Mouse (Mus musculus): ENCODE measurements around the gene Gdf15.
"Not testable (repeated sequence)": the region's sequence is repeated elsewhere in the genome, so short reads cannot be mapped to it uniquely, and the experiment has no call there.

Gdf15 gene

DNA sequence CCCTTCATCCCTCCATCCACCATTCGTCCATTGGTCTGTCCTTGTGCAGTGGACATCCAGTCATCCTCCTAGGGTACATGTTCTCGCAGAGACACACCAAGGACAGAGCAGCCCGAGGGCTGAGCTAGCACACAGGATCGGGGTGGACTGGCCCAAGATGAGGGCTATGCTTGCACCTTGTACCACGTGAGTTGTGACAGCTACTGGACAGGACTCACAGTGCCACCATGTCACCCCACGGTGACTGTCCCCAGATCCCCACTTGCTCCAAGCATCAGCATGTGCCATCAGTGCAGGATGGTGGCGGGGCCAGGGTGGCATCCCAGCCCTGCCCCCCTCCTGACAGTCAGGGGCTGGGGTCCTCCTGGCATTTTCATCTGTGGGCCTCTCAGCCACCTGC is 27.7 kb downstream of the Gdf15 start:
- DNase-seq, result no peak

GRCm38 (mm10) chr8:70602139-70602811 is 30.0 kb downstream of the Gdf15 start:
- no peak for DNase-seq

- DNase-seq, result peak; percentile 90
These were observed 31.0 kb downstream of the Gdf15 start for GRCm38 (mm10) chr8:70601271-70601649.

DNA sequence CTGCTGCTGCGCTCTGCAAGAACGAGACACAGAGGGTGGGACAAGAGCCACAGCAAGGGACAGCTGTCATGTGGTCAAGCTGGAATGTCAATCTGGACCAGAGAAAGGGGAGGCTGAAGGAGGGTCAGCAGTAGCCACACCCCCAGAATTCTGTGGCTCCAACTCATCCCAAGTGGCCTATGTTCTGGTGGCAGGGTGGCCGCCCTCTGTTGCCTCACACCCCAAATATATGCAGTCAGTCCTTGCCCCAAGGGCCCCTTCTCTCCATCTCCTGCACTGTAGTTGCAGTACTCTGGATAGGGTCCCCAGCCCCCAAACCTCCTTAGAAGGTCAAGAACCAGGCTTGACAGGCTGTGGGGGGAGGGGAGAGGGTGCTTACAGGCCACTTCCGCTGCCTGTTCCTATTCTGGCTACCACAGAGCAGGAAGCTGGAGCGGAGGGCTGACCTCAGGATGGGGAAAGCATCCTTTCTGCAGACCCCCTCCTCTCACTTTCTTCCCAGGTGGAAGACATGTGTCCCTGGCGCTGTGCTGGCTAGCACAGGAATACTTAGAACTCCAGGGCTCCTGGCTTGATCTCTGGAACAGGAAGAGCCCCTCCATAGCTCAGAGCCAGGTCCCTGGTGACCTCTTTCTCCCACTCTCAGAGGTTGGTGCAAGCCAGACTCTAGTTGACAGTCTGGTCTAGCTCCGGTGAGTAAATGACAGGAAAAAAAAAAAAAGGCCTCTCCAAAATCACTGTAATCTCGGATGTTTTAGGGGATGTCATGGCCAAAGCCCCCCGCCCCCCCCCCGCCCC is 31.6 kb downstream of the Gdf15 start:
- DNase-seq, result peak; percentile 61

GRCm38 (mm10) chr8:70599507-70600290 is 32.6 kb downstream of the Gdf15 start:
- no peak for DNase-seq

GRCm38 (mm10) chr8:70598722-70599121 is 33.5 kb downstream of the Gdf15 start:
- DNase-seq, result no peak

DNA sequence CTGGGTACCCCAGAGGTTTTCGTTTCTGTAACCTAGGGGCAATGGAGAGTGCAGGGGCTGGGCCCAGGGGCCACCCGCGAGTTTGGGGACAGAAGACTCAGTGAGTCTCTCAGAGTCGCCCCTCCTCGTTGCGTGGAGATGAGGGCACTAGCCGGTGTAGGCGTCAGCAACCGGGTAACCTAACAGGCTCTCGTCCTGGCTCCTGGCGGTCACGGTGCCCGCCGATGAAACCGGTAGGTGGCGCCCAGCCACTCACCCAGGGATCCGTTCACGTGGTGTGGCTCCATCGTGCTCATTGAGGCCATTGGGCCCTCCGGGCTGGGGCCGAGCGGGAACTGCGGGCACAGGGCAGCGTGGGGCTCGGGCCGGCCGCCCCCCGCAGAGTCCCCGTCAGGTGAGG is 34.0 kb downstream of the Gdf15 start:
- peak; percentile 91 for DNase-seq

GRCm38 (mm10) chr8:70597417-70598272 is 34.6 kb downstream of the Gdf15 start:
- DNase-seq, result no peak

GRCm38 (mm10) chr8:70596775-70597416 is 35.4 kb downstream of the Gdf15 start:
- no peak for DNase-seq

- DNase-seq, result no peak
These were observed 36.0 kb downstream of the Gdf15 start for GRCm38 (mm10) chr8:70596216-70596615.

DNA sequence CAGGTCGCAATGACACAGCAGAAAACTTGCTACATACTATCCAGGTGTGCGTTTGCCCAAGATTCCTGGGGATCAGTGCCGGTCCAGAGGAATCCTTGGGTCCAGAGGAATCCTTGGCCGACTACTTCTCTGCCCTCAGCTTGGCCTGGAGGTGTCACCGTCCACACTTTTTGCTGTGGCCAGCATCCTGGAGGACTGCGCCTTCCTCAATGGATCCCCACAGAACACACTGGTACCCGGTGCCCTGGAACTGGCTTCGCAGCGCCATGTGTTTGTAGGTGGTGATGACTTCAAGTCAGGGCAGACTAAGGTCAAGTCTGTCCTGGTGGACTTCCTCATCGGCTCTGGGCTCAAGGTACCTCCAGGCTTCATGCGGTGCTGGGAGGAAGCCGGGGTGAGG is 36.4 kb downstream of the Gdf15 start:
- no peak for DNase-seq

DNA sequence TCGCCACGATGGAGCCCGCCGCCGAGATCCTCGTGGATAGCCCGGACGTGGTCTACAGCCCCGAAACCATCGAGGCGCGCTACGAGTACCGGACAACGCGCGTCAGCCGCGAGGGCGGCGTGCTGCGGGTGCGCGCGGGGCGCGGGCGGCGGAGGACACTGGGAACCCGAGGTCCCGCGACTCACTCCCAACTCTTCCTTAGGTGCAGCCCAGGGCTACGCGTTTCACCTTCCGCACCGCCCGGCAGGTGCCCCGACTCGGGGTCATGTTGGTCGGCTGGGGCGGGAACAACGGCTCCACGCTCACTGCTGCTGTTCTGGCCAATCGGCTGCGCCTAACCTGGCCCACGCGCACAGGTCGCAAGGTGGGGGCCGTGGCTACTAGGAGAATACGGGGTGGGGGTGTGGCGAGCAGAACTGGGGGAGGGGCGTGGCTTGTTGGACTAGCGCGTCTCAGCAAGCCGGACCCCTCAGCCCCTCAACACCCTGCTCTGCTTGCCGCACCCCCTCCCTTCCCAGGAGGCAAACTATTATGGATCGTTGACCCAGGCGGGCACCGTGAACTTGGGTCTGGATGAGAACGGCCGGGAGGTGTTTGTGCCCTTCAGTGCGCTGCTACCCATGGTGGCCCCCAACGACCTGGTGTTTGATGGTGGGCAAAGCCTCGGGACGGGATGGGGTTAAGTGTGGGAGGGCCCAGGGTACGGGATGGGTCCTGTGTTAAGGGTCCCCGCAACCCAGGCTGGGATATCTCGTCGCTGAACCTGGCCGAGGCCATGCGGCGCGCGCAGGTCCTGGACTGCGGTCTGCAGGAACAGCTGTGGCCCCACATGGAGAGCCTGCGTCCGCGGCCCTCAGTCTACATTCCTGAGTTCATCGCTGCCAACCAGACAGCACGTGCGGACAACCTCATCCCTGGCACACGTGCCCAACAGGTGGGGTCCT is 37.4 kb downstream of the Gdf15 start:
- DNase-seq, result peak; percentile 56

DNA sequence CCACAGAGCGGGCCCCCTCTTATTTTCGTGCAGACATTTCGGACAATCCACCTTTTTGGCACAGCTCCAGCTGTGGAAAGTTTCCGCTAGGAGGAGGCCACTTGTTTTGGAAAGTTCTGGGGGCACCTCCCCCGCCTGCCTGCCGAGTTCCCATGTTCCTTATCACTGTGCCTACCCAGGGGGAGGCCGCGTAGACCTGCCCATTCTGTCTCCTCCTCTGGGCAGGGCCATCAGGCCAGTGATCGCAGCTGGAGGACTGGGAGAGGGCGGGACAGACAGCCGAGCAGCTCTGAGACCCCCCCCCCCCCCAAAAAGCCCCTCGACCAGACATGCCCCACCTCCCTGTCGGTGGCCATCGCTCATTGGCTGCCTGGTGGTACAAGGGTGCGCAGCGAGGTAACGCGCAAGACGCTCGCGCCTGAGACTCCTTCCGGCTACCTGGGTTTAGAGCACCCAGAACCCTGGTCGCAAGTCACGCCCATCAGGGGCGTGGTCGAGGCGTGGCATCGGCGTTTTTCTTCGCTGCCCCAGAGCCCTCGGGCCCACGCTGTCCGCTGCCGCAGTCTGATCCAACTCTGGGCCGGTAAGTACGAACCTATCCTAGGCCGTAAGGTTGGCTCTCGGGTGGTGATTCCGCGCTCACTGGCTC is 38.2 kb downstream of the Gdf15 start, which contains the start of gene Isyna1:
Gene Isyna1, plus strand, starts transcription at position 413 of the 649 bp plus-strand sequence.
- peak; percentile 94 for DNase-seq

DNA sequence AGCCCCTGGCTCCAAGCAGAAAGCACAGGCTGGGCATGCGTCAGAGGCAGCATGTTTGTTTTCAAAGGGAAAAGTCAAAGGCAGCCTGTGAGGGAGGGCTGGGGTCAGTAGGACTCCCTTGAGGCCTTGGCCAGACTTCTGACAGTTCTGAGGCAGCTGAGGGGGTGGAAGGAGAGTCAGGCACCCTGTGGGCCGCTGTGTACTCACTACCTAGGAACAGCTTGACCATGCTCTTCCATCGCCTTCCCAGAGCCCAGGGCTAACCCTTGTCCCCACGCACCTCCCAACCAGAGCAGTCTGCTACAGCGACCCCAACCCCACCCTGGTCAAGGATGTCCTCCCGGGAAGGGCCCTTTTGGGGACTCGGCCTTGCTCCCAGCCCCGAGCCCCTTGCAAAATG is 39.1 kb downstream of the Gdf15 start:
- DNase-seq, result peak; percentile 63

DNA sequence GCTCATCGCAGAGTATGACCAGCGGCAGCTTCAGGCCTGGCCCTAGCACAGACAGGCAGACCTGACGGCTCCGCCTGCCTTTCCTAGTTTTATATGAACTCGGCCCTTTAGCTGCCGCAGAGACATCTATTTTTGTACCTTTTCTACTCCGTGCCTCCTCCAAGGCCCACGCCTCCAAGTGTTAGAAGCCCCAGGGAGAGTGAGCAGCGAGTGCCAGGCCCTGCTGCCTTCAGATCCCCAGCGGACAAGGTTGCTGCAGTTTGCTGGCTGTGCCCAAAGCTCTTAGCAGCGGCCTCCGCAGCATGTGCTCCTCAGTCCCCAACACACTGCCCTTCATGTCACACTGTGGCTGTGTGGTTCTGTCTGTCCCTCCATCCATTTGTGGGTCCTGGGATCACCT is 40.7 kb downstream of the Gdf15 start:
- DNase-seq, result no peak

DNA sequence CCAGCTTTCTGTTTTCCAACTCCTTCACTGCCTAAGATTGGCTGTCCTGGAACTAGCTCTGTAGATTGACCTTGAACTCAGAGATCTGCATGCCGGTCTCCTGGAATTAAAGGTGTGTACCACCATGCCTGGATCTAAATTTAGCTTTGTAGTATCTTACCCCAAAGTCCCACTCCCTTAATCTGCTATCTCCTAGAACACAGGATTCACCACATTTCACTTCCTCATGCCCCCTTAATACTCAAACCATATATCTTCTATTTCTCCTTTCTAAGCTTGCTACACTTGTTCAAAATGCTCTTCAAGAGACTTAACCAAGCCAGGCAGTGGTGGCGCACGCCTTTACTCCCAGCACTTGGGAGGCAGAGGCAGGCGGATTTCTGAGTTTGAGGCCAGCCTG is 44.3 kb downstream of the Gdf15 start:
- not testable (repeated sequence) for DNase-seq

DNA sequence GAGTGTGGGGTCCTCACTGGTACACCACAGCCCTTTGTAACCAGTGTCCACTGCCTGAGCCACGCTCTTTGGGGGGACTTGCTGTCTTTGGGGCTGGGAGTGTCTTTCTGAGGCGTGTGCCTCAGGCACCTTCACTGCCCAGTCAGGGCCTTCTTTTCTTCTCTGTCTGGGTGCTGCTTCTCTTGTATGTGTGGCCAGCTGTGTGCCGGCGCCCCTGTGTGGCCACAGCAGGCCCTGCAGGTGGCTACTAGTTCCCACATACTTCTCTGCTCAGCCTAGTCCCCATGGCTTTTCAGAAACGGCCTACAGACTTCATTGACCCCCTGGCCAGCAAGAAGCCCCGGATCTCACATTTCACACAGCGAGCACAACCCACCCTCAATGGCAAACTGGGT is 47.0 kb downstream of the Gdf15 start:
- DNase-seq, result peak; percentile 86

GRCm38 (mm10) chr8:70584606-70585257 is 47.5 kb downstream of the Gdf15 start:
- no peak for DNase-seq

- DNase-seq, result no peak
These were observed 48.5 kb downstream of the Gdf15 start for GRCm38 (mm10) chr8:70583476-70584387.

All from lung, postnatal 36 days (tissue).